Mouse (Mus musculus): Measurements from ENCODE around the gene Efna5.

GRCm38 (mm10) chr17:62655819-62656355 lies 225.2 kb downstream of the Efna5 start:
- TF ChIP-seq CTCF (IDR thresholded peaks at IDR 0.05; ENCODE audit: low read depth, low read length) (no peak), POLR2A (IDR thresholded peaks at IDR 0.05; ENCODE audit: insufficient read depth, low read length) (no peak)
